Mouse (Mus musculus): Measurements from ENCODE around the gene Soat2. TPM values are rescaled to one million over a fixed set of nuclear protein-coding genes. Genes with fewer than 3 reads are reported as not detected.

Gene Soat2
- polyA plus RNA-seq, 1 experiment from 2014 or later = 0.17 TPM

GRCm38 (mm10) chr15:102107689-102108573 lies 42.4 kb upstream of the Soat2 start:
- Histone ChIP-seq H3K27me3 (peaks cover 15% of the 10 kb centered on the region; the same call in 1 of the 2 replicates), H3K9ac (no peak overlapping the region), H3K9me3 (no peaks in the 10 kb centered on the region), H3K4me2 (replicated peaks) (no peak overlapping the region), H3K27ac (no peak overlapping the region), H3K36me3 (peaks cover 57% of the 10 kb centered on the region), H3K4me3 (no peak overlapping the region), H3K4me1 (peaks cover 44% of the 10 kb centered on the region)
- 43% methylated on average over 13 of the region's 13 CpGs for WGBS
- ATAC-seq (ENCODE audit: insufficient number of reproducible peaks, insufficient read depth, low FRiP score, low TSS enrichment) = no peak

GRCm38 (mm10) chr15:102108651-102109525 lies 41.4 kb upstream of the Soat2 start:
- Histone ChIP-seq H3K27ac (no peak overlapping the region), H3K9me3 (no peaks in the 10 kb centered on the region), H3K36me3 (peaks cover 65% of the 10 kb centered on the region), H3K4me1 (peaks cover 34% of the 10 kb centered on the region), H3K9ac (no peak overlapping the region), H3K4me2 (replicated peaks) (no peak overlapping the region), H3K4me3 (no peak overlapping the region), H3K27me3 (peaks cover 15% of the 10 kb centered on the region; the same call in 1 of the 2 replicates)
- no peak for ATAC-seq (ENCODE audit: insufficient number of reproducible peaks, insufficient read depth, low FRiP score, low TSS enrichment)
- 54% methylated on average over 18 of the region's 18 CpGs for WGBS

- 95% methylated on average over 7 of the region's 7 CpGs for WGBS
- no peak overlapping the region for H3K9ac ChIP-seq
Observed at GRCm38 (mm10) chr15:102110271-102110670, 40.1 kb upstream of the Soat2 start.

GRCm38 (mm10) chr15:102110701-102111494 lies 39.4 kb upstream of the Soat2 start:
- Histone ChIP-seq H3K36me3 (peaks cover 77% of the 10 kb centered on the region), H3K9me3 (no peaks in the 10 kb centered on the region), H3K27ac (no peak overlapping the region), H3K27me3 (peaks cover 5% of the 10 kb centered on the region; the same call in 1 of the 2 replicates), H3K4me3 (no peak overlapping the region), H3K9ac (no peak overlapping the region), H3K4me2 (replicated peaks) (no peak overlapping the region), H3K4me1 (peaks cover 16% of the 10 kb centered on the region)
- no peak for ATAC-seq (ENCODE audit: insufficient number of reproducible peaks, insufficient read depth, low FRiP score, low TSS enrichment)
- WGBS = 84% methylated on average over 29 of the region's 29 CpGs

More at GRCm38 (mm10) chr15:102110271-102110670, 40.1 kb upstream of the Soat2 start:
- peaks cover 74% of the 10 kb centered on the region for H3K36me3 ChIP-seq
- ATAC-seq (ENCODE audit: insufficient number of reproducible peaks, insufficient read depth, low FRiP score, low TSS enrichment) = no peak
- no peaks in the 10 kb centered on the region for H3K9me3 ChIP-seq
- H3K4me2 ChIP-seq (replicated peaks) = no peak overlapping the region
- no peak overlapping the region for H3K4me3 ChIP-seq
- H3K4me1 ChIP-seq = peaks cover 22% of the 10 kb centered on the region
- H3K27ac ChIP-seq = no peak overlapping the region
- peaks cover 12% of the 10 kb centered on the region; the same call in 1 of the 2 replicates for H3K27me3 ChIP-seq

GRCm38 (mm10) chr15:102111495-102111829 lies 38.9 kb upstream of the Soat2 start:
- peaks cover 83% of the 10 kb centered on the region for H3K36me3 ChIP-seq
- H3K27me3 ChIP-seq = no peaks in the 10 kb centered on the region
- H3K9ac ChIP-seq = no peak overlapping the region
- no peak for ATAC-seq (ENCODE audit: insufficient number of reproducible peaks, insufficient read depth, low FRiP score, low TSS enrichment)
- H3K4me3 ChIP-seq = no peak overlapping the region
- peaks cover 10% of the 10 kb centered on the region for H3K4me1 ChIP-seq
- no peak overlapping the region for H3K4me2 ChIP-seq (replicated peaks)
- WGBS = 82% methylated on average over 11 of the region's 11 CpGs
- no peaks in the 10 kb centered on the region for H3K9me3 ChIP-seq
- H3K27ac ChIP-seq = no peak overlapping the region

DNA sequence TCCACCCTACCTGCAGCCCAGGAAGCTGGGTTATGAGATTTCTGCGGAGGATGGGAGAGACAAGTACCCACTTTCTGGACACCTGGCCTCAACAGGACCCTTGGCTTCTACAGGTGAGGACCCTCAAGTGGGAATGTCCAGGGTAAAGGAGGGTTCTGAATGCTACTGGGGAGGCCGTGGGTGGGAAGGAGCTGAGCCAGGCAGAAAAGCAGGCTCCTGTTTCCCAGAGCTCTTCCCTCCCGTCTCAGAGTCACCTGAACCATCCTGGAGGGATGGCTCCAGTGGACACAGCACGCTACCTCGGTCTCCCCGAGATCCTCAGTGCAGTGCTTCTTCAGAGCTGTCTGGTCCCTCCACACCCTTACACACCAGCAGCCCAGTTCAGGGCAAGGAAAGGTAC lies 38.1 kb upstream of the Soat2 start:
- 92% methylated on average over 6 of the region's 6 CpGs for WGBS
- Histone ChIP-seq H3K9me3 (no peaks in the 10 kb centered on the region), H3K4me1 (peaks cover 4% of the 10 kb centered on the region), H3K9ac (no peak overlapping the region), H3K27me3 (no peaks in the 10 kb centered on the region), H3K36me3 (peaks cover 90% of the 10 kb centered on the region), H3K27ac (no peak overlapping the region), H3K4me3 (no peak overlapping the region), H3K4me2 (replicated peaks) (no peak overlapping the region)
- no peak for ATAC-seq (ENCODE audit: insufficient number of reproducible peaks, insufficient read depth, low FRiP score, low TSS enrichment)

GRCm38 (mm10) chr15:102112827-102113226 lies 37.5 kb upstream of the Soat2 start:
- WGBS = 75% methylated on average over 8 of the region's 8 CpGs
- no peak overlapping the region for H3K27ac ChIP-seq

DNA sequence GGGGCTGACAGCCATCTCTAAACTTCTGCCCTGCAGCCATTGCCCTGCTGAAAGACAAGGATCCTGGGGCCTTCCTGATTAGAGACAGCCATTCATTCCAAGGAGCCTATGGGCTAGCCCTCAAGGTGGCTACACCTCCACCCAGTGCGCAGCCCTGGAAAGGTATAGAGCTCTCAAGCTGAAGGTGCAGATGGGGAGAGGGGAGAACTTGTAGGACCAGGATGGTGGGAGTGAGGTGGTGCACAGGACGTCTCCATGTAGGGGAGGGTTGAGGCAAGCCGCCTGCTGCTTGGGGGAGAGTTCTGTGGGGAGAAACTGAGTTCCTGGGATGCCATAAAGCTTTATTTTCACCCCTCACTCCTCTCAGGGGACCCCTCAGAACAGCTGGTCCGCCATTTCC lies 36.7 kb upstream of the Soat2 start:
- no peak for ATAC-seq (ENCODE audit: insufficient number of reproducible peaks, insufficient read depth, low FRiP score, low TSS enrichment)
- Histone ChIP-seq H3K4me2 (replicated peaks) (no peak overlapping the region), H3K9me3 (no peaks in the 10 kb centered on the region), H3K27me3 (no peaks in the 10 kb centered on the region), H3K4me3 (no peak overlapping the region), H3K36me3 (peaks cover 96% of the 10 kb centered on the region), H3K27ac (0 out of 2 replicates have a peak overlapping the region, but pooled peaks have one; percentile 9), H3K4me1 (peaks cover 3% of the 10 kb centered on the region; the same call in 1 of the 2 replicates), H3K9ac (no peak overlapping the region)
- 76% methylated on average over 4 of the region's 4 CpGs for WGBS

More at GRCm38 (mm10) chr15:102112827-102113226, 37.5 kb upstream of the Soat2 start:
- peaks cover 92% of the 10 kb centered on the region for H3K36me3 ChIP-seq
- no peak overlapping the region for H3K9ac ChIP-seq
- H3K9me3 ChIP-seq = no peaks in the 10 kb centered on the region
- H3K4me3 ChIP-seq = no peak overlapping the region
- H3K27me3 ChIP-seq = no peaks in the 10 kb centered on the region
- no peak for ATAC-seq (ENCODE audit: insufficient number of reproducible peaks, insufficient read depth, low FRiP score, low TSS enrichment)
- peaks cover 3% of the 10 kb centered on the region for H3K4me1 ChIP-seq
- no peak overlapping the region for H3K4me2 ChIP-seq (replicated peaks)

GRCm38 (mm10) chr15:102114651-102115260 lies 35.6 kb upstream of the Soat2 start:
- no peaks in the 10 kb centered on the region for H3K4me1 ChIP-seq
- H3K4me2 ChIP-seq (replicated peaks) = no peak overlapping the region
- peaks cover 96% of the 10 kb centered on the region for H3K36me3 ChIP-seq
- no peaks in the 10 kb centered on the region for H3K9me3 ChIP-seq
- no peak for ATAC-seq (ENCODE audit: insufficient number of reproducible peaks, insufficient read depth, low FRiP score, low TSS enrichment)
- H3K4me3 ChIP-seq = no peak overlapping the region
- H3K9ac ChIP-seq = no peak overlapping the region
- H3K27me3 ChIP-seq = no peaks in the 10 kb centered on the region
- H3K27ac ChIP-seq = no peak overlapping the region
- WGBS = 87% methylated on average over 7 of the region's 7 CpGs

GRCm38 (mm10) chr15:102115731-102116231 lies 34.5 kb upstream of the Soat2 start:
- Histone ChIP-seq H3K36me3 (peaks cover 94% of the 10 kb centered on the region), H3K27ac (no peak overlapping the region), H3K4me1 (no peaks in the 10 kb centered on the region), H3K9ac (no peak overlapping the region), H3K4me2 (replicated peaks) (no peak overlapping the region), H3K4me3 (no peak overlapping the region), H3K9me3 (no peaks in the 10 kb centered on the region), H3K27me3 (no peaks in the 10 kb centered on the region)
- 74% methylated on average over 9 of the region's 9 CpGs for WGBS
- no peak for ATAC-seq (ENCODE audit: insufficient number of reproducible peaks, insufficient read depth, low FRiP score, low TSS enrichment)
